Mouse (Mus musculus): ENCODE data around the gene Dnajb3. TPM values are rescaled to one million over a fixed set of nuclear protein-coding genes. Genes with fewer than 3 reads are reported as not detected.

Dnajb3 gene
- polyA plus RNA-seq, 1 experiment from 2014 or later, result 10.7 TPM

DNA sequence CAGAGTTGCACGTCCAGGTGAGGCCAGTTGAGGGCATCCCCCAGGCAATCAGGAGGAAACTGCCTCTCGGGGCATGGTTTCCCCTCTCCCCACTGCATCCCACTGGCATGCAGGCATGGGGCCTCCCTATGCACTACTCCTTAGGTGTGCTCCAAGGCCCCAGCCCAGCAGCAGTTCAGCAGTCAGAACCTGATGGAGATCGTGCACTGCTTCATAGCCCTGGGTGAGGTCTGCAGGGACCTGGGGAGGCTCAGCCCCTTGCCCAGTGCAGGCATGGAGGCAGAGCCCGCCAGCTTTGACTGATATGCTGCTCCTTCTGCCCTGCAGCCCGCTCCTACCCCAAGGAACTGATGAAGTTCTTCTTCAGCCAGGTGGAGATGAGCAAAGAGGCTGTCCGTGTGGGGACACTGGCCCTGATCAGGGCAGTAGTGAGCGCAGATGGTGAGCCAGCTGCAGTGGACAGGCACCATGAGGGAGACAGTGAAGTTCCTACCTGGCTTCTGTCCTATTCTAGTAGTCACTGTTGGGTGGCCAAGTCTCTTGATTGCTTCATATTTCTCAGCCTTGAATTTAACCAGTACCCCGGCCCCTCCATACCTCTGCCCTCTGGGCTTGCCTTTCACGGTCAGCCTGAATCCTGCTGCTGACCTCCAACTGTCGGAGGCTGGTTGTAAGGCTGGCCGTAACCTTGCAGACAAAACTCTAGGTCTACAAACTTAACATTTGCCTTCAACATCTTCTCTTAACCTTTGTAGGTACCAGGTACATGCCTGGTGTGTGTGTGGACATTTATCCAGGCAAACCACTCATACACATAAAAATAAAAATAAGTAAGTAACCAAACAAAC is 29.7 kb upstream of the Dnajb3 start:
- peaks cover 97% of the 10 kb centered on the region for H3K9me3 ChIP-seq (ENCODE audit: control insufficient read depth, low read length)
- H3K4me1 ChIP-seq (ENCODE audit: control insufficient read depth, insufficient read depth, low read length), result no peaks in the 10 kb centered on the region
- no peak overlapping the region for H3K4me2 ChIP-seq (ENCODE audit: low read depth, severe bottlenecking)
- H3K4me3 ChIP-seq (ENCODE audit: low read depth, low read length), result no peak overlapping the region
- H3K36me3 ChIP-seq (ENCODE audit: control insufficient read depth, insufficient read depth, low read length), result no peaks in the 10 kb centered on the region; the same call in 1 of the 2 replicates
- 65% methylated on average over 11 of the region's 11 CpGs for WGBS
- H3K9ac ChIP-seq (ENCODE audit: low read length), result no peak overlapping the region
- DNase-seq (ENCODE audit: low spot score) (no peak), ATAC-seq (ENCODE audit: insufficient number of reproducible peaks, low FRiP score, low TSS enrichment, low read depth) (no peak)
- H3K27ac ChIP-seq (replicated peaks; ENCODE audit: low read depth, low read length), result no peak overlapping the region
- no peaks in the 10 kb centered on the region for H3K27me3 ChIP-seq (ENCODE audit: control insufficient read depth, insufficient read depth, low read length)

DNA sequence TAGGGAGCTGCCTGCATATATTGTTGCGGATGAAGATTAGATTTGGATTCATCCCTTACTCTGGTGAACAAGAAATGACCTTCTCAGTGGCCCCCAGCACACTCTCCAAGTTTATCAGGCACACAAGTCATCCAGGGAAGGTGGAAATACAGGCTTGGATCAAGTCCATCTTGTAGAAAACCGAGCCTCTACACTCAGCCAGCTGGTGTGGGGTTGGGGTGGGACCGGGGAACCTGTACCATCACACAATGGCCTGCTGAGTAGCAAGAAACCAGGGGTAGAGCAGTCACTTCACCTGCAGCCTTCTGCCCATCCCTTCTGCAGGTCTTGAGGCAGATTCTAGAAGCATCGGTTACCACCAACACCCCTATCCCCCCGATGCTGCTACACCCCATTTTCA is 29.1 kb upstream of the Dnajb3 start:
- H3K4me1 ChIP-seq (ENCODE audit: control insufficient read depth, insufficient read depth, low read length), result no peaks in the 10 kb centered on the region
- H3K9me3 ChIP-seq (ENCODE audit: control insufficient read depth, low read length), result peaks cover 97% of the 10 kb centered on the region
- no peak overlapping the region for H3K4me3 ChIP-seq (ENCODE audit: low read depth, low read length)
- no peak overlapping the region for H3K4me2 ChIP-seq (ENCODE audit: low read depth, severe bottlenecking)
- ATAC-seq (ENCODE audit: insufficient number of reproducible peaks, low FRiP score, low TSS enrichment, low read depth) (no peak), DNase-seq (ENCODE audit: low spot score) (no peak)
- no peak overlapping the region for H3K27ac ChIP-seq (replicated peaks; ENCODE audit: low read depth, low read length)
- no peak overlapping the region for H3K9ac ChIP-seq (ENCODE audit: low read length)
- H3K27me3 ChIP-seq (ENCODE audit: control insufficient read depth, insufficient read depth, low read length), result no peaks in the 10 kb centered on the region
- WGBS, result 47% methylated on average over 5 of the region's 5 CpGs
- H3K36me3 ChIP-seq (ENCODE audit: control insufficient read depth, insufficient read depth, low read length), result no peaks in the 10 kb centered on the region; the same call in 1 of the 2 replicates

DNA sequence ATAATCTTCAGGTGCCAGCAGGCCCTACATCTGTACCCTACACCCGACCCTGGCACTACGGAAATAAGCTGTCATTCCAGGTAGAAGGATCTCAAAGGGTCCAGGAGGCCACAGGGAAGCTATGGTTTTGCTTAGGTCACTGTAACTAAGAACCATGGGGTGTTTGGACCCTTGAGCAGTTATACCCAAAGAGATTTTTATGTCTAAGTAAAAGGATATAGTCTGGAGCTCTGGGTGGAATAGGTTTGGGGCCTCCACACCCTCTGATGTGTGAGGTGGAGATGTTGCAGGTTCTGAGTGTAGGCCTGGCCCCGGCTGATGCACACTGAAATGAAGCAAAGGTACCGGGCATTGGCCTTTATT is 28.6 kb upstream of the Dnajb3 start:
- Histone ChIP-seq H3K27ac (replicated peaks; ENCODE audit: low read depth, low read length) (no peak overlapping the region), H3K4me1 (ENCODE audit: control insufficient read depth, insufficient read depth, low read length) (no peaks in the 10 kb centered on the region), H3K4me3 (ENCODE audit: low read depth, low read length) (no peak overlapping the region), H3K27me3 (ENCODE audit: control insufficient read depth, insufficient read depth, low read length) (no peaks in the 10 kb centered on the region), H3K4me2 (ENCODE audit: low read depth, severe bottlenecking) (no peak overlapping the region), H3K36me3 (ENCODE audit: control insufficient read depth, insufficient read depth, low read length) (no peaks in the 10 kb centered on the region; the same call in 1 of the 2 replicates), H3K9ac (ENCODE audit: low read length) (no peak overlapping the region), H3K9me3 (ENCODE audit: control insufficient read depth, low read length) (peaks cover 97% of the 10 kb centered on the region)
- ATAC-seq (ENCODE audit: insufficient number of reproducible peaks, low FRiP score, low TSS enrichment, low read depth) (no peak), DNase-seq (ENCODE audit: low spot score) (no peak)
- WGBS, result 69% methylated on average over 4 of the region's 4 CpGs

DNA sequence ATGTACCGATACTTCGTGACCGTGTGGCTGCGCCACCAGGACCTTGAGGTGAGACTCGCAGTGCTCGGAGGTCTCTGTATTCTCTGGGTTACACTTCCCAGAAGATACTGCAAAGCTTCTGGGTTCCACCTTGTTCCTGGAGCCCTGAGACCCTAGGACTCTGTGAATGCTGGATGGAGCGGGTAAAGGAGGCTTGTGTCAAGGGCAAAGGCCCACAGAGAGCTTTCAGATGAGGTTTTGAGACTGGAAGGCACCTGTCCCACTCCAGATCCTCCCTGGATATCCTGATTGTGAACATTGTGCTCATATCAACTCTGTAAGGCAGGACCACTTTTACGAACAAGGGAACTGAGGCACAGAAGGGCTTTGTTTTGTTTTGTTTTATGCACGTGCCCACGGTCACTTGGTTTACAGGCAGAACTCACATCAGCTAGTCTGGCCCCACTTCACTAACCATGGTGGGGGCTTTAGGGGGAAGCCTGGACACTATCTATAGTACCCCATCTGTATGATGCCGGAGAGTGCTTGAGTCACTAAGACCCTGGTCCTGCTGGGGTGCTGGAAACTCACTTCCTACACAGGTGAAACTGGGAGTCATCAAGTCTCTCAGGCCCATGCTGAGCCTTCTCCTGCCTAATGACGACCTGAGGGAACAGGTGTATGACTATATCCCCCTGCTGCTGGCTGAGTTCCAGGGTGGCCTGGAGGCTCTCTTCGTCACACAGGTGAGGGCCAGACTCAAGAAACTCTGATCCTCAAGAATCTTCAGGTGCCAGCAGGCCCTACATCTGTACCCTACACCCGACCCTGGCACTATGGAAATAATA is 28.1 kb upstream of the Dnajb3 start:
- Histone ChIP-seq H3K9ac (ENCODE audit: low read length) (no peak overlapping the region), H3K36me3 (ENCODE audit: control insufficient read depth, insufficient read depth, low read length) (no peaks in the 10 kb centered on the region; the same call in 1 of the 2 replicates), H3K27me3 (ENCODE audit: control insufficient read depth, insufficient read depth, low read length) (no peaks in the 10 kb centered on the region), H3K27ac (replicated peaks; ENCODE audit: low read depth, low read length) (no peak overlapping the region), H3K4me3 (ENCODE audit: low read depth, low read length) (no peak overlapping the region), H3K4me1 (ENCODE audit: control insufficient read depth, insufficient read depth, low read length) (no peaks in the 10 kb centered on the region), H3K9me3 (ENCODE audit: control insufficient read depth, low read length) (peaks cover 95% of the 10 kb centered on the region), H3K4me2 (ENCODE audit: low read depth, severe bottlenecking) (no peak overlapping the region)
- DNase-seq (ENCODE audit: low spot score) (no peak), ATAC-seq (ENCODE audit: insufficient number of reproducible peaks, low FRiP score, low TSS enrichment, low read depth) (no peak)
- 73% methylated on average over 14 of the region's 14 CpGs for WGBS

DNA sequence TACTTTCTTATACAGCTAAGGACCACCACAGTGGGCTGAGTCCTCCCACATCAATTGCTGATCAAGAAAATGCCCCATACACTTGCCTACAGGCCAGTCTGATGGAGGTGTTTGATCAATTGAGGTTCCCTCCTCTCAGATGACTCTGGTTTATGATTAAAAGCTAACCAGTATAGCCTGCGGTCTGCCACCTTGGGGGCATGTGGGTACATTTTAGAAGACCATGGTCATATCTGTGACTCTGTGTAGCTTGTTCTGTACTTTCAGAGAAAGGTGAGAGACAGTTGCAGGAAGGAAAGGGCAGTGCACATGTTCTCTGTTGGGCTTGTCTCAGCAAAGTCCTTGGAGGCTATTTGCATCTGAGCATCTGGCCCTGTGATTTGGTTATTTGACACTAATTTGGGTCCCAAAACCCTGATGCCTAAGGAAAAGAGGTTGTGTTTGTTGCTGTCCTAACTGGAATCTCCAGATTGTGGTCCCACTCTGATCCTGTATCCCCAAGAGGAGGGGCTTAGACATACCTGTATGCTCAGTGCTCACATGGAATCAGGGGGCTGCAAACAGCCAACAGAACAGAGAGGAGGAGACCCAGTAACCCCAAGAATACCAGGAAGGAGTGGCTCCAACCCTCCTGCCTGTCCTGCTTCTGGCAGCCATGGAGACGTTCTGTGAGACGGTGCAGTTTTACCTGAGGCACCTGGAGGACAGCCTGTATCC is 27.2 kb upstream of the Dnajb3 start:
- Histone ChIP-seq H3K4me2 (ENCODE audit: low read depth, severe bottlenecking) (no peak overlapping the region), H3K9ac (ENCODE audit: low read length) (no peak overlapping the region), H3K4me3 (ENCODE audit: low read depth, low read length) (no peak overlapping the region), H3K9me3 (ENCODE audit: control insufficient read depth, low read length) (peaks cover 95% of the 10 kb centered on the region), H3K27me3 (ENCODE audit: control insufficient read depth, insufficient read depth, low read length) (no peaks in the 10 kb centered on the region), H3K36me3 (ENCODE audit: control insufficient read depth, insufficient read depth, low read length) (no peaks in the 10 kb centered on the region; the same call in 1 of the 2 replicates), H3K27ac (replicated peaks; ENCODE audit: low read depth, low read length) (no peak overlapping the region), H3K4me1 (ENCODE audit: control insufficient read depth, insufficient read depth, low read length) (no peaks in the 10 kb centered on the region)
- no peak for ATAC-seq (ENCODE audit: insufficient number of reproducible peaks, low FRiP score, low TSS enrichment, low read depth)
- 57% methylated on average over 3 of the region's 3 CpGs for WGBS
- DNase-seq (ENCODE audit: low spot score), result no peak

DNA sequence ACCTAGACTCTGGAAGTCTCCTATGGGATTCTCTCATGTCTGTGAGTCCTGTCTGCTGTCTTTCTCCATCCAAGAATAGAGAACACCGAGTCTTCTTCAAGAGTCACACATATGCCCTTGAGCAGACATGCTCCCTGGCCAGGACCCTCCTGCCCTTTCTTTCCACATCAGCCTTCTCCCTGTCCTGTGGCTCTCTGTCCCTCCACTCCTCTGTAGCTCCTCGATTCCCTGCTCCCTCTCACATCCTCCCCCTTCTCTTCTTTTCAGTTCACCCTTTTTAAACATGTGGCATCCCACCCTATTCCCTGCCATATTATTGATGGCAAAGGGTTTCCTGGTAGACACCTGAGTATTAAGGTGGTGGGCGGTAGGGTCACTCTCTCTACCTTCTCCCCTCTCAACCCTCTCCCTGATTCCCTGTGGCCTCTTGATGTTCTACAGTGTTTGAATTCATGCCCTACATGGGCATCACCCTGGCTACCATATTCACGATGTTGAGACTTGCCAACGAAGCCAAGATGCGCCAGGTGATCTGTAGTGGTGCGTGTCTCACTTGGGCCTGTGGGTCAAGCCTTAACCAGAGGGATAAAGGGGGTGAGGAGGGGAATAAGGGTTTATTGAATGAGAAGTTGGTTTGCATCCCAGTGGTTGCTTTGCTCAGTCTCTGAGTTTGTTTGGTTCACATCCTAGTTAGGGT is 26.4 kb upstream of the Dnajb3 start:
- peaks cover 95% of the 10 kb centered on the region for H3K9me3 ChIP-seq (ENCODE audit: control insufficient read depth, low read length)
- 68% methylated on average over 7 of the region's 7 CpGs for WGBS
- ATAC-seq (ENCODE audit: insufficient number of reproducible peaks, low FRiP score, low TSS enrichment, low read depth), result no peak
- no peak for DNase-seq (ENCODE audit: low spot score)
- H3K9ac ChIP-seq (ENCODE audit: low read length), result no peak overlapping the region
- no peaks in the 10 kb centered on the region for H3K4me1 ChIP-seq (ENCODE audit: control insufficient read depth, insufficient read depth, low read length)
- no peak overlapping the region for H3K4me2 ChIP-seq (ENCODE audit: low read depth, severe bottlenecking)
- no peak overlapping the region for H3K4me3 ChIP-seq (ENCODE audit: low read depth, low read length)
- no peaks in the 10 kb centered on the region for H3K27me3 ChIP-seq (ENCODE audit: control insufficient read depth, insufficient read depth, low read length)
- H3K27ac ChIP-seq (replicated peaks; ENCODE audit: low read depth, low read length), result no peak overlapping the region
- no peaks in the 10 kb centered on the region; the same call in 1 of the 2 replicates for H3K36me3 ChIP-seq (ENCODE audit: control insufficient read depth, insufficient read depth, low read length)

GRCm38 (mm10) chr1:88230981-88231802 is 25.6 kb upstream of the Dnajb3 start:
- Histone ChIP-seq H3K27ac (replicated peaks; ENCODE audit: low read depth, low read length) (no peak overlapping the region), H3K9me3 (ENCODE audit: control insufficient read depth, low read length) (peaks cover 97% of the 10 kb centered on the region), H3K36me3 (ENCODE audit: control insufficient read depth, insufficient read depth, low read length) (no peaks in the 10 kb centered on the region; the same call in 1 of the 2 replicates), H3K27me3 (ENCODE audit: control insufficient read depth, insufficient read depth, low read length) (no peaks in the 10 kb centered on the region), H3K4me1 (ENCODE audit: control insufficient read depth, insufficient read depth, low read length) (no peaks in the 10 kb centered on the region), H3K9ac (ENCODE audit: low read length) (no peak overlapping the region), H3K4me3 (ENCODE audit: low read depth, low read length) (no peak overlapping the region), H3K4me2 (ENCODE audit: low read depth, severe bottlenecking) (no peak overlapping the region)
- ATAC-seq (ENCODE audit: insufficient number of reproducible peaks, low FRiP score, low TSS enrichment, low read depth), result no peak
- DNase-seq (ENCODE audit: low spot score), result no peak
- WGBS, result 79% methylated on average over 6 of the region's 6 CpGs
